Mouse (Mus musculus) intestine, embryonic 16.5 days (tissue): Measurements from ENCODE around the gene Cers6. TPM values are rescaled to one million over a fixed set of nuclear protein-coding genes. Genes with fewer than 3 reads are reported as not detected.

Source experiments
- ATAC-seq: fragments of 200-750 bp; cut with Nextera tagmentation; 2 replicates; pipeline ENCODE4 v1.8.0; 2017; ENCODE audit warnings: moderate TSS enrichment, moderate library complexity
- H3K27ac ChIP-seq: fragments of 300-500 bp; sonication (generic); 2 replicates; pipeline ENCODE4 v1.5.1; 2014; ENCODE audit warnings: mild to moderate bottlenecking, low read length
- H3K27me3 ChIP-seq: fragments of 300-500 bp; sonication (generic); replicated peaks from 2 replicates; pipeline ENCODE4 v1.6.1; 2014; ENCODE audit warnings: low read length, control low read depth, mixed read lengths; ENCODE audit not compliant: control insufficient read depth, insufficient read depth
- H3K36me3 ChIP-seq: fragments of 300-500 bp; sonication (generic); 2 replicates; pipeline ENCODE4 v1.6.1; 2014; ENCODE audit warnings: low read length, control low read depth; ENCODE audit not compliant: control insufficient read depth, insufficient read depth
- H3K4me1 ChIP-seq: fragments of 300-500 bp; sonication (generic); 2 replicates; pipeline ENCODE4 v1.6.1; 2014; ENCODE audit warnings: low read length, control low read depth, mixed read lengths; ENCODE audit not compliant: control insufficient read depth, insufficient read depth
- H3K4me2 ChIP-seq: fragments of 300-500 bp; sonication (generic); 2 replicates; pipeline ENCODE4 v1.6.1; 2014; ENCODE audit warnings: low read depth, low read length, control low read depth
- H3K4me3 ChIP-seq: fragments of 300-500 bp; sonication (generic); 2 replicates; pipeline ENCODE4 v1.5.1; 2014; ENCODE audit warnings: mild to moderate bottlenecking, low read length
- H3K9ac ChIP-seq: fragments of 300-500 bp; sonication (generic); 2 replicates; pipeline ENCODE4 v1.6.1; 2014; ENCODE audit warnings: low read depth, low read length
- H3K9me3 ChIP-seq: fragments of 300-500 bp; sonication (generic); 2 replicates; pipeline ENCODE4 v1.6.1; 2016; ENCODE audit warnings: low read length, control low read depth; ENCODE audit not compliant: control insufficient read depth
- WGBS: fragments of 180-500 bp; shearing (Covaris S2); extraction: QIAGEN DNeasy Blood & Tissue Kit; methylation state at CpG from one replicate; pipeline ENCODE4 v1.1.7; 2014; 5-methylcytosine and 5-hydroxymethylcytosine counted together
- polyA plus RNA-seq: library from polyadenylated mRNA; unstranded; fragments of >200 nt; fragmentation: Nextera tagmentation; extraction: Ambion mirVana; gene quantifications from 2 replicates; pipeline ENCODE4 v1.2.1, GENCODE M21; 2015

The Cers6 gene
- polyA plus RNA-seq, 1 experiment from 2014 or later: 39.6 TPM

DNA sequence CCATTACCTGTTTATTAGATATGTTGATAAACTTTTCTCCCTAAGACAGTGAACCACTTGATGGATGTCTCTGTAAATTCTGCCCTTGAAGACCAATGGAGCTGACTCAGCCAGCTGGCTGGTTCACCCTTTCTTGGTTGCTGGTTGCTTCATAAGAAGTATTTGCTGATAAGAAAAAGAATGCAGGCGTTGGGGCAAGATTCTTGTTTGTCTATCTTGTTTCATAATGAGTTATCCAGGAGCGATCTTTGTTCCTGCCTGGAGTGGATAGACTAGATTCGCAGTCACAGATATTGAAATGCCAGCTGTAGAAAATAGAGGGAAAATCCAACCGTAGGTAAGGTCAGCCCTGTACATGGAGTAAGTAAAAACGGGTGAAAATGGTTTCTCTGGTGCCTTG lies 85.6 kb downstream of the Cers6 start:
- 73% methylated on average over 5 of the region's 5 CpGs for WGBS
- no peak overlapping the region for H3K4me2 ChIP-seq
- no peak overlapping the region for H3K4me3 ChIP-seq
- peaks cover 14% of the 10 kb centered on the region for H3K4me1 ChIP-seq
- no peak overlapping the region for H3K9ac ChIP-seq
- no peak overlapping the region for H3K27ac ChIP-seq
- ATAC-seq: 0 out of 2 replicates have a peak, but pooled peaks have one; percentile 14
- no peaks in the 10 kb centered on the region for H3K9me3 ChIP-seq
- H3K36me3 ChIP-seq: no peaks in the 10 kb centered on the region
- H3K27me3 ChIP-seq: no peaks in the 10 kb centered on the region

DNA sequence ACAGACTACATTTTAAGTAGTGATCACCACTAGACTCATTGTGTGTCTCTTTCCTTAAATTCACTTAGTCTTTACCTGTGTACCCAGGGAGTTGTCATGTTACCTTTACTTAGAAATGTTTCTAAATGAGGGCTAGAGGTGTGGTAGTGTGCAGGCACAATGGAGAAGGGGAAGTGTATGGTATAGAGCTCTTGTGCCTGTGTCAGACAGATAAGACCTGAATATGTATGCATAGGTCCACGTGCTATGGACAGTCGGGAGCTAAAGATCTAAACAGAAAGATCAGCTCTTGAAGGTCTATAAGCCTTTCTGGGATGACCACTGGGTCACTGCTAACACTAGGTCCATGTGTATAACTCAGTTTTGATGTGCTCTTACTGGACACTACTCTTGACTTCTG lies 87.9 kb downstream of the Cers6 start:
- ATAC-seq: no peak
- WGBS: 78% methylated on average over 2 of the region's 2 CpGs

DNA sequence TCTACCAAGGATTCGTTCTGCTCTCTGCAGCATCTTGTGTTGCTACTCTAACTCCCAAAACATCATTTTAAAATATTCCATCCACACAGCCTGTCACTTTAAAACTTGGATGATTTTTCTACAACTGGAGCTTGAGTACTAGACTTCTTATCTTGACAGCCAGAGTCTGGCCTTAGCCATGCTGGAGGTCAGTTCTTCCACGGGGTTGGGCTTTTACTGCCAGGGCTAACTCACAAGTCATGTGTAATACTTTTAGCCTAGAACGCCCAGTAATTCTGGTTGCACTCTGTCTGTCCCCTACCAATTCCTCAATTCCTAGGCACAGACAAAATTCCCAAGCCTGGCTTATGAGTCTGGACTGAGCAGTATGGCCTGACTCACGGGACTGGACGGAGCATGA lies 88.5 kb downstream of the Cers6 start:
- H3K4me1 ChIP-seq: peaks cover 14% of the 10 kb centered on the region
- no peak overlapping the region for H3K9ac ChIP-seq
- H3K27me3 ChIP-seq: no peaks in the 10 kb centered on the region
- 77% methylated on average over 5 of the region's 5 CpGs for WGBS
- no peak overlapping the region for H3K27ac ChIP-seq
- 0 out of 2 replicates have a peak, but pooled peaks cover 2% of the 10 kb centered on the region for H3K9me3 ChIP-seq
- no peak for ATAC-seq
- H3K36me3 ChIP-seq: no peaks in the 10 kb centered on the region; the same call in 1 of the 2 replicates
- no peak overlapping the region for H3K4me2 ChIP-seq
- H3K4me3 ChIP-seq: no peak overlapping the region

More for the DNA sequence above, 87.9 kb downstream of the Cers6 start:
- no peaks in the 10 kb centered on the region; the same call in 1 of the 2 replicates for H3K36me3 ChIP-seq
- peaks cover 14% of the 10 kb centered on the region for H3K4me1 ChIP-seq
- H3K9ac ChIP-seq: no peak overlapping the region
- no peak overlapping the region for H3K4me2 ChIP-seq
- 0 out of 2 replicates have a peak, but pooled peaks cover 2% of the 10 kb centered on the region for H3K9me3 ChIP-seq
- H3K27ac ChIP-seq: no peak overlapping the region
- H3K4me3 ChIP-seq: no peak overlapping the region
- no peaks in the 10 kb centered on the region for H3K27me3 ChIP-seq

- ATAC-seq: no peak
- H3K27ac ChIP-seq: no peak overlapping the region
- WGBS: 93% methylated on average over 3 of the region's 3 CpGs
Measured at GRCm38 (mm10) chr2:68951706-68952105, 90.5 kb downstream of the Cers6 start.

GRCm38 (mm10) chr2:68953688-68954087 lies 92.4 kb downstream of the Cers6 start:
- 0 out of 2 replicates have a peak, but pooled peaks cover 2% of the 10 kb centered on the region for H3K9me3 ChIP-seq
- no peak overlapping the region for H3K9ac ChIP-seq
- WGBS: 78% methylated on average over 2 of the region's 2 CpGs
- no peak overlapping the region for H3K27ac ChIP-seq
- ATAC-seq: no peak
- H3K4me3 ChIP-seq: no peak overlapping the region
- H3K4me2 ChIP-seq: no peak overlapping the region
- H3K4me1 ChIP-seq: peaks cover 5% of the 10 kb centered on the region; the same call in 1 of the 2 replicates
- H3K27me3 ChIP-seq: no peaks in the 10 kb centered on the region
- H3K36me3 ChIP-seq: no peaks in the 10 kb centered on the region; the same call in 1 of the 2 replicates

More at GRCm38 (mm10) chr2:68951706-68952105, 90.5 kb downstream of the Cers6 start:
- Histone ChIP-seq H3K4me1 (peaks cover 2% of the 10 kb centered on the region; the same call in 1 of the 2 replicates), H3K4me3 (no peak overlapping the region), H3K9me3 (0 out of 2 replicates have a peak, but pooled peaks cover 2% of the 10 kb centered on the region), H3K9ac (no peak overlapping the region), H3K36me3 (no peaks in the 10 kb centered on the region; the same call in 1 of the 2 replicates), H3K4me2 (no peak overlapping the region), H3K27me3 (no peaks in the 10 kb centered on the region)

- Histone ChIP-seq H3K9ac (no peak overlapping the region), H3K9me3 (0 out of 2 replicates have a peak, but pooled peaks cover 2% of the 10 kb centered on the region), H3K4me3 (no peak overlapping the region), H3K27me3 (no peaks in the 10 kb centered on the region), H3K27ac (no peak overlapping the region), H3K4me2 (no peak overlapping the region), H3K36me3 (no peaks in the 10 kb centered on the region; the same call in 1 of the 2 replicates), H3K4me1 (0 out of 2 replicates have a peak, but pooled peaks cover 4% of the 10 kb centered on the region)
- 94% methylated on average over 2 of the region's 2 CpGs for WGBS
- no peak for ATAC-seq
Measured at GRCm38 (mm10) chr2:68955496-68955895, 94.3 kb downstream of the Cers6 start.

DNA sequence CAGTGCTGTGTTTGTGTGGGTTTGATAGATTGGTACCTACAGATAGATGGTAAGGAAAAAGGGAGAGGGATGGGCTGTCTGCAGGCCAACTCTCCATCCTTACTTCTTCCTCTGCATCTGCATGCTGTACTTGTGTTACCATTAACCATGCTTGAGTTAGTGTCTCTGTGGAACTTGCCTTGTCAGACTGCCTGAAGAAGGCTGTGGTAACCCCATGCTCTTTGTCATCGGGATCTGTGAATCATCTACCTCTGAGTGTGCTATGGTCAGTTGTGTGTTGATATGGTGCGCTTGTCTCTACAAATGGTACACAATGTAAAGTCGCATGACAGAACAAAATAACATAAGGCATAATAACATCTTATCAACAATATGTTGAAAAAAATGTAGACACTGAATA lies 94.9 kb downstream of the Cers6 start:
- Histone ChIP-seq H3K27ac (no peak overlapping the region), H3K4me3 (no peak overlapping the region), H3K4me2 (no peak overlapping the region), H3K36me3 (no peaks in the 10 kb centered on the region; the same call in 1 of the 2 replicates), H3K9me3 (0 out of 2 replicates have a peak, but pooled peaks cover 2% of the 10 kb centered on the region), H3K9ac (no peak overlapping the region), H3K4me1 (0 out of 2 replicates have a peak, but pooled peaks cover 4% of the 10 kb centered on the region), H3K27me3 (no peaks in the 10 kb centered on the region)
- ATAC-seq: no peak
- 92% methylated on average over 3 of the region's 3 CpGs for WGBS

DNA sequence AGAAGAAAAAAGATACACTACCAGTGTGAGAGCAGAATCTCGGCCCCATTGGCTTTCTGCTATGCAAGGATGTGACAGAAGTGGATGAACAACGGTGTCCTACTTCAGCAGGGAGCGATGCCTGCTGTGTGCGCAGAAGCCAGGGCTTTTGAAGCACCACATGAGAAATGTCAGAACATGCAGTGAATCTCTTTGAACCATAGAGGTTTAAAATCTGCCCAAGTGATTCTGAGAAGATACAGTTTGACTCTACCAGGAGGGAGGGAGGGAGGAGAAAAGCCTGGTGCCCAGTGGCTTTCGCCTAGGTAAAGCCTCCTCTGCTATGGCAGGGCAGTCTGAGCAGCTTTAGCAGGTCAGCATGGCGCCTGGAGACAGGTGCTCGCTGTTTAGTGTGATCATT lies 96.6 kb downstream of the Cers6 start:
- ATAC-seq: no peak
- 71% methylated on average over 7 of the region's 7 CpGs for WGBS
- H3K27me3 ChIP-seq: no peaks in the 10 kb centered on the region
- H3K27ac ChIP-seq: no peak overlapping the region
- no peak overlapping the region for H3K9ac ChIP-seq
- H3K36me3 ChIP-seq: no peaks in the 10 kb centered on the region
- H3K4me1 ChIP-seq: 0 out of 2 replicates have a peak, but pooled peaks cover 4% of the 10 kb centered on the region
- H3K4me2 ChIP-seq: no peak overlapping the region
- H3K9me3 ChIP-seq: no peaks in the 10 kb centered on the region
- H3K4me3 ChIP-seq: no peak overlapping the region

GRCm38 (mm10) chr2:68959573-68959972 lies 98.3 kb downstream of the Cers6 start:
- Histone ChIP-seq H3K4me1 (0 out of 2 replicates have a peak, but pooled peaks cover 4% of the 10 kb centered on the region), H3K9ac (no peak overlapping the region), H3K4me2 (no peak overlapping the region), H3K4me3 (no peak overlapping the region), H3K9me3 (no peaks in the 10 kb centered on the region), H3K27ac (no peak overlapping the region), H3K36me3 (no peaks in the 10 kb centered on the region), H3K27me3 (no peaks in the 10 kb centered on the region)
- no peak for ATAC-seq
- 89% methylated on average over 4 of the region's 4 CpGs for WGBS
